ENCODE assay signal across 10 mouse cellular contexts in genomic region chr2:27390775-27391174, GRCm38 (mm10). TPM values are rescaled to one million over a fixed set of nuclear protein-coding genes. Genes with fewer than 3 reads are reported as not detected.
A peak's percentile ranks its signal among the peaks of the same experiment; 100 is the strongest.
DNase-seq lines count a peak whose midpoint lies in the region; ATAC-seq and TF ChIP-seq lines count a peak whose summit lies in the region.
"Had no signal": no experiment of that assay in that cellular context is flagged by ENCODE, and none has a peak within 500 bp of the region (broad histone marks: within the 10 kb centered on the region; RNA-seq: fewer than 3 reads in every experiment).

No protein-coding gene starts in this region.

- H3K4me1 ChIP-seq in forebrain, embryonic 14.5 days (ENCODE audit: control insufficient read depth, insufficient read depth, low read length): peaks cover 28% of the 10 kb centered on the region
- H3K4me1 ChIP-seq in forebrain, embryonic 16.5 days (replicated peaks; ENCODE audit: control insufficient read depth, insufficient read depth, low read length): peaks cover 39% of the 10 kb centered on the region
- peaks cover 40% of the 10 kb centered on the region for H3K4me1 ChIP-seq in liver, embryonic 11.5 days (replicated peaks; ENCODE audit: control insufficient read depth, insufficient read depth, low read length)
- peaks cover 58% of the 10 kb centered on the region for H3K4me1 ChIP-seq in embryonic facial prominence, embryonic 13.5 days
- H3K4me1 ChIP-seq in liver, postnatal 0 days (ENCODE audit: insufficient read depth): peaks cover 23% of the 10 kb centered on the region

- H3K27me3 ChIP-seq in forebrain, embryonic 14.5 days (replicated peaks; ENCODE audit: control insufficient read depth, insufficient read depth, low read length): no peaks in the 10 kb centered on the region
- H3K27me3 ChIP-seq in forebrain, embryonic 16.5 days (replicated peaks; ENCODE audit: control insufficient read depth, insufficient read depth, low read length): no peaks in the 10 kb centered on the region
- no peaks in the 10 kb centered on the region for H3K27me3 ChIP-seq in liver, embryonic 11.5 days (replicated peaks; ENCODE audit: control insufficient read depth, insufficient read depth, low read length)
- no peaks in the 10 kb centered on the region for H3K27me3 ChIP-seq in embryonic facial prominence, embryonic 13.5 days
- no peaks in the 10 kb centered on the region for H3K27me3 ChIP-seq in liver, postnatal 0 days (ENCODE audit: insufficient read depth, low read length)
- H3K27me3 ChIP-seq: midbrain, embryonic 15.5 days had no signal

- ATAC-seq in forebrain, embryonic 14.5 days: no peak
- no peak for ATAC-seq in forebrain, embryonic 16.5 days
- ATAC-seq in liver, embryonic 11.5 days (replicated peaks; ENCODE audit: low FRiP score): no peak; the same call in 1 of the 2 replicates
- ATAC-seq in embryonic facial prominence, embryonic 13.5 days (ENCODE audit: insufficient number of reproducible peaks, insufficient read depth, low FRiP score, low TSS enrichment, low read depth): no peak
- no peak for ATAC-seq in liver, postnatal 0 days
- ATAC-seq: midbrain, embryonic 15.5 days had no signal

- 59% methylated on average over 4 of the region's 4 CpGs for WGBS in forebrain, embryonic 14.5 days
- WGBS in forebrain, embryonic 16.5 days: 56% methylated on average over 4 of the region's 4 CpGs
- 38% methylated on average over 4 of the region's 4 CpGs for WGBS in liver, embryonic 11.5 days
- WGBS in embryonic facial prominence, embryonic 13.5 days: 54% methylated on average over 4 of the region's 4 CpGs
- WGBS in liver, postnatal 0 days (ENCODE audit: insufficient replicate concordance): 50% methylated on average over 4 of the region's 4 CpGs

- TF ChIP-seq EP300 in liver, postnatal 0 days (IDR thresholded peaks at IDR 0.05; ENCODE audit: low read depth): no peak

- no peaks in the 10 kb centered on the region for H3K9me3 ChIP-seq in forebrain, embryonic 14.5 days (replicated peaks; ENCODE audit: control insufficient read depth, low read length)
- H3K9me3 ChIP-seq in forebrain, embryonic 16.5 days (ENCODE audit: control insufficient read depth, low read length): no peaks in the 10 kb centered on the region
- H3K9me3 ChIP-seq in liver, embryonic 11.5 days (ENCODE audit: control insufficient read depth, low read length): no peaks in the 10 kb centered on the region
- no peaks in the 10 kb centered on the region for H3K9me3 ChIP-seq in embryonic facial prominence, embryonic 13.5 days
- 0 out of 2 replicates have a peak, but pooled peaks cover 3% of the 10 kb centered on the region for H3K9me3 ChIP-seq in liver, postnatal 0 days (ENCODE audit: low read length)
- H3K9me3 ChIP-seq: midbrain, embryonic 15.5 days had no signal

- TF ChIP-seq CTCF in liver, postnatal 0 days (IDR thresholded peaks at IDR 0.05; ENCODE audit: low read depth): no peak

- no peak overlapping the region for H3K4me2 ChIP-seq in forebrain, embryonic 14.5 days (ENCODE audit: low read length)
- no peak overlapping the region for H3K4me2 ChIP-seq in forebrain, embryonic 16.5 days (ENCODE audit: low read length)
- H3K4me2 ChIP-seq in liver, embryonic 11.5 days: no peak overlapping the region
- H3K4me2 ChIP-seq in embryonic facial prominence, embryonic 13.5 days: no peak overlapping the region
- H3K4me2 ChIP-seq in liver, postnatal 0 days (ENCODE audit: low read depth, low read length): no peak overlapping the region
- H3K4me2 ChIP-seq: hindbrain, embryonic 14.5 days; midbrain, embryonic 15.5 days had no signal

- H3K27ac ChIP-seq in forebrain, embryonic 14.5 days (ENCODE audit: low read depth, low read length): no peak overlapping the region
- H3K27ac ChIP-seq in forebrain, embryonic 16.5 days (ENCODE audit: low read length): no peak overlapping the region
- no peak overlapping the region for H3K27ac ChIP-seq in liver, embryonic 11.5 days (ENCODE audit: low read depth, low read length)
- H3K27ac ChIP-seq in embryonic facial prominence, embryonic 13.5 days: no peak overlapping the region
- peak overlapping the region; percentile 48 for H3K27ac ChIP-seq in liver, postnatal 0 days (ENCODE audit: low read depth)
- H3K27ac ChIP-seq: hindbrain, embryonic 14.5 days; midbrain, embryonic 15.5 days had no signal

- DNase-seq in forebrain, embryonic 14.5 days (ENCODE audit: low spot score): peak; percentile 30
- DNase-seq in liver: peak; percentile 50
- DNase-seq in liver, embryonic 11.5 days (ENCODE audit: low spot score): no peak
- DNase-seq in liver, postnatal 0 days: no peak
- DNase-seq in cerebellum, postnatal 14 days: no peak
- DNase-seq in c-Kit-positive CD71-positive TER-119-positive erythroid progenitor cells, embryonic 14.5 days (ENCODE audit: low spot score): no peak

- H3K36me3 ChIP-seq in forebrain, embryonic 14.5 days (ENCODE audit: control insufficient read depth, insufficient read depth, low read length): no peaks in the 10 kb centered on the region
- H3K36me3 ChIP-seq in forebrain, embryonic 16.5 days (ENCODE audit: control insufficient read depth, insufficient read depth): 0 out of 2 replicates have a peak, but pooled peaks cover 2% of the 10 kb centered on the region
- H3K36me3 ChIP-seq in liver, embryonic 11.5 days (ENCODE audit: control insufficient read depth, insufficient read depth, low read length): no peaks in the 10 kb centered on the region; the same call in 1 of the 2 replicates
- H3K36me3 ChIP-seq in embryonic facial prominence, embryonic 13.5 days: 0 out of 2 replicates have a peak, but pooled peaks cover 5% of the 10 kb centered on the region
- no peaks in the 10 kb centered on the region for H3K36me3 ChIP-seq in liver, postnatal 0 days (replicated peaks; ENCODE audit: insufficient read depth, low read length)
- H3K36me3 ChIP-seq: midbrain, embryonic 15.5 days had no signal

- no peak overlapping the region for H3K4me3 ChIP-seq in forebrain, embryonic 14.5 days (ENCODE audit: low read depth, low read length)
- H3K4me3 ChIP-seq in forebrain, embryonic 16.5 days (replicated peaks; ENCODE audit: low read length): no peak overlapping the region
- no peak overlapping the region for H3K4me3 ChIP-seq in liver, embryonic 11.5 days (ENCODE audit: low read depth, low read length)
- no peak overlapping the region for H3K4me3 ChIP-seq in embryonic facial prominence, embryonic 13.5 days
- no peak overlapping the region for H3K4me3 ChIP-seq in liver, postnatal 0 days (ENCODE audit: low read depth, low read length)
- H3K4me3 ChIP-seq: midbrain, embryonic 15.5 days had no signal

- no peak overlapping the region for H3K9ac ChIP-seq in forebrain, embryonic 14.5 days (ENCODE audit: low read length)
- H3K9ac ChIP-seq in forebrain, embryonic 16.5 days (replicated peaks; ENCODE audit: low read depth, low read length): no peak overlapping the region
- no peak overlapping the region for H3K9ac ChIP-seq in liver, embryonic 11.5 days (ENCODE audit: low read depth, low read length)
- 0 out of 2 replicates have a peak overlapping the region, but pooled peaks have one; percentile 11 for H3K9ac ChIP-seq in embryonic facial prominence, embryonic 13.5 days
- H3K9ac ChIP-seq in liver, postnatal 0 days (replicated peaks): no peak overlapping the region; the same call in 1 of the 2 replicates
- H3K9ac ChIP-seq: hindbrain, embryonic 14.5 days; midbrain, embryonic 15.5 days had no signal

RNA-seq across cellular contexts. Expression of gene Vav2, which starts 36.1 kb away (rescaled TPM):
- 7.4 and 8.9 TPM in 2 replicates for polyA plus RNA-seq in forebrain, embryonic 14.5 days (2014; fragmentation: Nextera tagmentation; extraction: Ambion mirVana)
- polyA plus RNA-seq in forebrain, embryonic 16.5 days (2015; fragmentation: Nextera tagmentation; extraction: Ambion mirVana): 11.9 and 13.1 TPM in 2 replicates
- polyA plus RNA-seq in liver, embryonic 11.5 days (2014; fragmentation: Nextera tagmentation; extraction: Ambion mirVana): 6.0 and 6.6 TPM in 2 replicates
- polyA plus RNA-seq in embryonic facial prominence, embryonic 13.5 days (2015; fragmentation: Nextera tagmentation; extraction: Ambion mirVana): 5.2 and 5.4 TPM in 2 replicates
- polyA plus RNA-seq in liver, postnatal 0 days (2015; fragmentation: Nextera tagmentation; extraction: Ambion mirVana): 5.4 and 6.3 TPM in 2 replicates

RNA-seq across cellular contexts. Expression of gene Brd3os, which starts 51.3 kb away (rescaled TPM):
- 34.3 and 38.1 TPM in 2 replicates for polyA plus RNA-seq in forebrain, embryonic 14.5 days (2014; fragmentation: Nextera tagmentation; extraction: Ambion mirVana)
- polyA plus RNA-seq in forebrain, embryonic 16.5 days (2015; fragmentation: Nextera tagmentation; extraction: Ambion mirVana): 31.6 and 34.3 TPM in 2 replicates
- 2.2 and 2.8 TPM in 2 replicates for polyA plus RNA-seq in liver, embryonic 11.5 days (2014; fragmentation: Nextera tagmentation; extraction: Ambion mirVana)
- polyA plus RNA-seq in embryonic facial prominence, embryonic 13.5 days (2015; fragmentation: Nextera tagmentation; extraction: Ambion mirVana): 15.4 and 15.7 TPM in 2 replicates
- polyA plus RNA-seq in liver, postnatal 0 days (2015; fragmentation: Nextera tagmentation; extraction: Ambion mirVana): 0.25 and 0.35 TPM in 2 replicates

Comparison
In these comparisons a context has a peak if more than half of its experiments do, and no peak if none do; other contexts are left out.
1. DNase-seq: peak in forebrain, embryonic 14.5 days (single experiment) and liver (single experiment); none in liver, embryonic 11.5 days (single experiment), liver, postnatal 0 days (single experiment), cerebellum, postnatal 14 days (0 of 2) and c-Kit-positive CD71-positive TER-119-positive erythroid progenitor cells, embryonic 14.5 days (single experiment).